Mouse (Mus musculus) brown adipose tissue, adult 24 weeks (tissue): ENCODE data around the gene Gm614. TPM values are rescaled to one million over a fixed set of nuclear protein-coding genes. Genes with fewer than 3 reads are reported as not detected.

Experiments used
- H3K27ac ChIP-seq: fragments of 200-500 bp; replicated peaks from 2 replicates; pipeline ENCODE4 v1.5.1; 2012; ENCODE audit warnings: low read depth, mild to moderate bottlenecking, low read length
- H3K4me1 ChIP-seq: fragments of 200-500 bp; 2 replicates; pipeline ENCODE4 v1.6.1; 2012; ENCODE audit warnings: low read length, mixed read lengths; ENCODE audit not compliant: control insufficient read depth, insufficient read depth, insufficient read length
- H3K4me3 ChIP-seq: fragments of 200-500 bp; 2 replicates; pipeline ENCODE4 v1.5.1; 2012; ENCODE audit warnings: low read depth, mild to moderate bottlenecking, low read length, moderate library complexity; ENCODE audit not compliant: insufficient read depth
- polyA plus RNA-seq: library from polyadenylated mRNA; stranded (reverse); fragments of >200 nt; gene quantifications from 2 replicates; pipeline ENCODE4 v1.2.4, GENCODE M21; 2012; ENCODE audit not compliant: missing spikeins, insufficient read depth, insufficient read length

Gm614 gene
- polyA plus RNA-seq, 1 experiment, result not detected

GRCm38 (mm10) chrX:101273875-101274738 is 10.3 kb upstream of the Gm614 start, which contains the start of gene Med12:
Med12 (plus strand) TSS chrX:101274030.
- no peaks in the 10 kb centered on the region for H3K4me1 ChIP-seq
- H3K4me3 ChIP-seq, result peak within 1 kb of the TSS; percentile 80
- peak within 1 kb of the TSS; percentile 73 for H3K27ac ChIP-seq

- H3K4me3 ChIP-seq, result peak overlapping the region; percentile 48
- no peaks in the 10 kb centered on the region for H3K4me1 ChIP-seq
- no peak overlapping the region; the same call in 1 of the 2 replicates for H3K27ac ChIP-seq
These were observed 9.6 kb upstream of the Gm614 start for GRCm38 (mm10) chrX:101273410-101273809.

GRCm38 (mm10) chrX:101268755-101269124 is 4.9 kb upstream of the Gm614 start, which contains the start of gene Gm20489:
Gm20489 (minus strand) TSS chrX:101269023.
- H3K27ac ChIP-seq, result peak within 1 kb of the TSS; percentile 80
- peak within 1 kb of the TSS; percentile 59 for H3K4me3 ChIP-seq
- H3K4me1 ChIP-seq, result no peaks in the 10 kb centered on the region

- peak within 1 kb of the TSS; percentile 80 for H3K27ac ChIP-seq
- peak within 1 kb of the TSS; percentile 59 for H3K4me3 ChIP-seq
- no peaks in the 10 kb centered on the region for H3K4me1 ChIP-seq
These were observed 4.4 kb upstream of the Gm614 start, which contains the start of gene Il2rg for GRCm38 (mm10) chrX:101268025-101268754. Il2rg (minus strand) TSS chrX:101268255.

- no peak overlapping the region for H3K4me3 ChIP-seq
- no peaks in the 10 kb centered on the region for H3K4me1 ChIP-seq
- H3K27ac ChIP-seq, result no peak overlapping the region; the same call in 1 of the 2 replicates
These were observed 2.8 kb upstream of the Gm614 start for GRCm38 (mm10) chrX:101266631-101267030.

GRCm38 (mm10) chrX:101260441-101261325 is 3.1 kb downstream of the Gm614 start:
- H3K4me3 ChIP-seq, result no peak overlapping the region
- H3K4me1 ChIP-seq, result no peaks in the 10 kb centered on the region
- H3K27ac ChIP-seq, result no peak overlapping the region

- H3K4me3 ChIP-seq, result no peak overlapping the region
- H3K4me1 ChIP-seq, result no peaks in the 10 kb centered on the region
- no peak overlapping the region for H3K27ac ChIP-seq
These were observed 7.2 kb downstream of the Gm614 start for GRCm38 (mm10) chrX:101256603-101257002.

GRCm38 (mm10) chrX:101254740-101255139 is 9.1 kb downstream of the Gm614 start:
- 0 out of 2 replicates have a peak overlapping the region, but pooled peaks have one; percentile 21 for H3K27ac ChIP-seq
- H3K4me1 ChIP-seq, result no peaks in the 10 kb centered on the region
- peak overlapping the region; percentile 75 for H3K4me3 ChIP-seq

- H3K4me3 ChIP-seq, result peak within 1 kb of the TSS; percentile 75
- no peaks in the 10 kb centered on the region for H3K4me1 ChIP-seq
- peak within 1 kb of the TSS; percentile 77 for H3K27ac ChIP-seq
These were observed 9.7 kb downstream of the Gm614 start, which contains the start of gene Foxo4 for GRCm38 (mm10) chrX:101253952-101254729. Foxo4 (plus strand) TSS chrX:101254528.

GRCm38 (mm10) chrX:101245011-101245410 is 18.8 kb downstream of the Gm614 start:
- Histone ChIP-seq H3K27ac (no peak overlapping the region), H3K4me1 (no peaks in the 10 kb centered on the region), H3K4me3 (no peak overlapping the region)

GRCm38 (mm10) chrX:101222796-101223162 is 41.0 kb downstream of the Gm614 start:
- H3K4me3 ChIP-seq, result peak overlapping the region; percentile 75
- H3K4me1 ChIP-seq, result 0 out of 2 replicates have a peak, but pooled peaks cover 3% of the 10 kb centered on the region
- H3K27ac ChIP-seq, result no peak overlapping the region

- Histone ChIP-seq H3K4me1 (0 out of 2 replicates have a peak, but pooled peaks cover 3% of the 10 kb centered on the region), H3K4me3 (peak within 1 kb of the TSS; percentile 75), H3K27ac (no peak within 1 kb of the TSS; the same call in 1 of the 2 replicates)
These were observed 41.7 kb downstream of the Gm614 start, which contains the start of gene Snx12 for GRCm38 (mm10) chrX:101221834-101222795. Snx12 (minus strand) TSS chrX:101222563.
